Mouse (Mus musculus) T-helper 17 cell (primary cell): ENCODE results near the gene F5.

Experiments used
- in situ Hi-C, 2 experiments: fragments of 300-600 bp; cut with MboI, MseI; formaldehyde crosslinking; loops; 1 replicate in 1 of 2; 2 replicates in 1 of 2; pipeline ENCODE4 v1.15.1; 2025; ENCODE audit warnings: high pct_unique_total_duplicates in 2 of 2

F5 gene

DNA sequence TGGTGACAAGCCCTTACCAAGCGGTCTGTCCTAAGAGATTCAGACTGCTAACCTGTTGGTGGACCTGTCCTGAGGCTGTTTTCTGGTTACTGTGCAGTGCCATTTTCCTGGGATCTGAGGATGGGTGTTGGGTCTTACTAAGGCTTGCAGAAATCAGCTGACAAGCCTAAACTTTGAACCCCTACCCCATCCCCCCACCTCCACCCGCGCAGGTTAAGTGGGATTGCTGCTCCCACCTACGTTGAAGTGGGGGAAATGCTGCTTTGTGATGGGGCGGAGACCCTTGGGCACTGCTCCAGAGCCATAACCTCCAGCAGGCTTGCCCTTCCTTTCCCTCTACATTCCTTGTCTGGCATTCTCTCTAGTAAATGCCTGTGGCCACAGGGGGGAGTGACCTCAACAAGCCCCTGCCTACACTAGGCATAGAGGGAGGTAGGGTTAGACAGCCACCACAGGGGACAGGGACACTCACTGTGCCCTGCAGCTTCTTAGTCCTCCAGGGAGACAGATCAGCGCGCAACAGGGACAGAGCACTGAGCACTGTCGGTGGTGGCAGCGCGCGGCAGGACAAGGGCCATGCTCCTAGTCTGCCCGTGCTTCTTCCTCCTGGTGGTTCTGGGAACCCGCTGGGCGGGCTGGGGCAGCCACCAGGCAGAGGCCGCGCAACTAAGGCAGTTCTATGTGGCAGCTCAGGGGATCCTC, at the start of gene F5:
F5 (plus strand) TSS at position 452 of the 702 bp plus-strand sequence.
- in situ Hi-C loops: loop anchor here in 1 of 2 experiments (25.0 kb wide), 1 partner anchor 739 kb away; the partner anchor contains the start of gene Gorab

DNA sequence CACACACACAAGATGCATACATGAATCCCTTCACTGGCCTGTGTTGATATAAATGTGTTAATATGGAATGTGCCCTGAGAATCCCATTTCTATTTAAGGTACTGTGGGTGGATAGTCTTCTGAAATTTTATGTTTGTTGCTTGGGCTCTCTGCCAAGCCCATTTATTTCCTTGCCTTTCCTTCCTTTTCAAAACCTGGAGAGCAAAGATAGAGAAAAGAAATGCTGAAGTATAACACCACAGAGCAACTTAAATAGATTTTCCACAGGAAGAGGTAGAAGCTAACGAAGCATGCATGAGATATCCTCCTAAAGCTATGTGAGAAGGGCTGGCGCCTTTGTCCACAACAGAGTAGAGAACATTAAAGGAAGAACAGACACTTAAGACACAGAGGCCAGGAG, 41.9 kb upstream of the F5 start:
- in situ Hi-C loops: no loop called here

DNA sequence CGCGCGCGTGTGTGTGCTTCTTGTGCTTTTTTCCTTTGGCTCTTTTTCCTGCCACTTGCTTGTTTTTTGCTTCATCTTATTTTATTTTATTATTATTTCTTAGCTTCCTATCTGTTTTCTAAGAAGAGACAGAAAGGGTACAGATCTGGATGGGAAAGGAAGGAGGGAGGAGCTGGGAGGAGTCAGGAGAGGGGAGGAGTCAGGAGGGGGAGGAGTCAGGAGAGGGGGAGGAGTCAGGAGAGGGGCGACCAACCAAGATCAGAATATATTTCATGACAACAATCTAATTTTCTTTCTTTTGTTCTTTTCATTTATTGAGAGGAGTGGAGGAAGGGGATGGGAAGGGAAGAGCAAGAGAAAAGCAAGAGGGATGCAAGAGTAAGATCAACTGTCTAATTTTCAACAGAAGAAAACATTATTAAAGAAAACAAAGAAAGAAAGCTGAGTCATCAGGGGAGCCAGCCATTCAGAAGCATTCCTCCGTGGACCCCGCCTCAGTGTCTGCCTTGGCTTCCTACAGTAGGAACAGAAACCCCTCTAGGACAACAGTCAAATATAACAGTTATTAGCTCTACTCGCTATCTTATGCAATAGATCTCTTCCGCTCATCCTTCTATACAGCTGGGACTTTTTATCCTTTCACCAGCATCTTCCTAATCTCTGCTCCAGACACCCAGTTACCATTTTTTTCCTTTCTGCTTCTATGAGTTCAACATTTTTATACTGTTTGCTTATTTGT, 40.9 kb upstream of the F5 start:
- in situ Hi-C loops: no loop called here

DNA sequence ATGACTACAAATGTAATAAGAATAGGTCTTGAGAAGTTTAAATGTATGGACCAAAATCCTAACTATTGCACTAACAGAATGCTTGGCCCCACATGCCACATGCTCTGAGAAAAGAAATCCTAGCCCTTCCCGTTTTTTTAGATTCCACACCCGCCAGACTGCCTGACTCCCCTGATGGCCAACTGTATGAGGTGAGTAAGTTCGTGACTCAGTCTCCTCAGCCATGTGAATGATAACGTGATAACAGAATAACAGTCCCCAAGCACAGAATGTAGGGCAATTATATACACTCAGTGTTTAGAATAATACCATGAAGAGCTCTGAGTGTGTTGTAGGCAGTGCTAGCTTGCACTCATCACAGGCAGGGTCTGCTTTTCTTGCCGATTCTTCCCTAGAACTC, 37.4 kb upstream of the F5 start:
- in situ Hi-C loops: no loop called here

DNA sequence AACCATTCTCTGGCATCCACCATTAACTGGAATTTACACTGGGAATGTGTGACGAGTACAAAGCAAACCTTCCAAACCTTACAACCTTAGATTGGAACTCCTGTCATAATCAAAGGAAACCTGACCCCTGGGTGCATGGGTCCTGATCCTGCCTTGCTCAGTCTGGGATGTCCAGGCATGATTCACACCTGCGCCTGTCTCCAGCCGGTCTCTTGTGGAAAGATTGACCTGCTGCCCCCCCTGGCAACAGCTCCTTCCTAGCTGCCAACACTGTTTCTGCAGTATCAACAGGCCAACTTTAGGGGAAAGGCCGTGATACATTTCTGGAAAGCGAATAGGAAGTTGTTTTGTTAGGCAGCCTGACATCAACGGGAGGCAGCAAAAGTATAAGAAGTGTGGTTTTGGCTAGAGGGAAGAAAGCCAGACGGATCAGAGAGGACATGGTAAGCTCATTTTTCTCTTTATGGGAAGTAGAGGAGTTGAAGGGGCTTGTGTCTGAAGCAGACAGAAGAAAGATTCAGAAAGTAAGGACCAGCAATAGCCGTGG, 36.6 kb upstream of the F5 start, which contains the start of gene Selp:
Selp (plus strand) TSS at position 318 of the 547 bp plus-strand sequence.
- in situ Hi-C loops: no loop called here

DNA sequence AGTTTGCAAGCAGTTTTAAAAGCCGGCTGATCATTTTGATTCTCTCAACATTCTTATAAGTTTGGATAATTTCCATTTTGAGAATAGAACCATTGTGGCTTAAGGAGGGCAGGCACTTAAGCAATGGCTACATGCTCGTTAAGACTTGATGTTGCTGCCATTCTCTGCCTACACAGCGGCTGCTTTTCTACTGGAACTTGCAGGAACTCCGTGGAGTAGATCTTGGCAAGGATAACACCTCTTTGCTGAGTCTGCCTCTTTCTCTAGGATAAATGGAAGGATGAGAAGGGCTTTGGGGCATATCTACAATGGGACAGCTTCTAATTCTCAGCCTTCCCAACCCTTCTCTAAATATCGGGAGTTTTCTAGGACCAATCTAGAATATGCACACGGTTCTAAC, 36.0 kb upstream of the F5 start:
- in situ Hi-C loops: no loop called here

DNA sequence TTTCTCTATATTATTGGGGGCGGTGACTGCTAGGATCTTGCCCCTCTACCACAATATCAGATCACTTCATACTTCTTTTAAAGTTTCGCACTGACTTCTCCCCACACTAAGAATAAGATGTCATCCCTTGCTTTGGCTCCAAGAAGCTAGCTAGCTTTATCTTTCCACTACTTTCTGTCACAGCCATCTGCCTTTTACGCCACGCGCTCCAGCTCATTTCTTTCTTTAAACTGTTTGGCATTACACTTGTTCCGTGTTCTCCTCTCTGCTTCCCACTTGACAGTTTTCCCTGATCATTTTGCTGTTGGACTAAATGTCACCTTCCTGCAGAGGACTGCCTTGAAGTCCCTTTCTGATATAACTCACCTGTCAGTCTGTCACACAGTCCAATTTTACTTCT, 33.8 kb upstream of the F5 start:
- in situ Hi-C loops: no loop called here

DNA sequence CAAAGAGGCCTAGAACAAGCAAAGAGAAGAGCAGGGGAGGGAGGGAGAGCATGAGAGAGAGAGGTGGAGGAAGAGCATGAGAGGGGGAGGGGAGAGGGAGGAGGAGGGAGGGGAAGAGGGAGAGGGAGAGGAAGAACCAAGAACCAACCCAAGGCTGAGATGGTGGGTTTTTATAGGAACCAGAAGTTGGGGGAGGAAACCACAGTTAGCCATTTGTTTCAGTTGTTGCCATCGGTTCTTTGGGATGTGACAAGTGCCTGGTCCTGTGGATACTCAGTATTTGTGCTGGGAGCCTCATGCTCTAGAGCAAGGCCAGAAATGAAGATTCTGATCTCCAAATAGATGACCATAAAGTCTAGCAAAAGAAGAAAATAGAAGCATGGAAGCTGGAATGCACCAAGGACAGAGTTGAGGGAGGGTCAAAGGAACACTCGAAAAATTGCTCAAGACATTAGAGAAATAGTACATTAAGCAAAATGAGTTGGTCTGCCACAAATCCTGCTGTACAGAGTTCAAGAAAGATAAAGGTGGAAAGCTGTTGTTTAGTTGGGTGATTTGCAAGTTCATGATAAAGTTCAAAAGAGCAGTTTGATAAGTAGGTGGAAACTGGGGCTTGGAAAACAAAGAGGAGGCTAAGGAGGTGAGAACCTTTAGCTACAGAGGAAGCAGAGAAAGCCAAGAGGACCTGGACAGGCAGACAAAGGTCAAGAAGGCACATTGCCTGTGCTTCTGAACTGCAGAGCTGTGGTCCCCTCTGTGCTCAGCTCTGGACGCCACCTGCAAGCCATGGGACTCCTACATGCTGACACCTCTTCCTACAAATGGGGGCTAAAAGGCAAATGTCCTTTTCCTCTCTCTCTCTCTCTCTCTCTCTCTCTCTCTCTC, 31.5 kb upstream of the F5 start:
- in situ Hi-C loops: no loop called here

DNA sequence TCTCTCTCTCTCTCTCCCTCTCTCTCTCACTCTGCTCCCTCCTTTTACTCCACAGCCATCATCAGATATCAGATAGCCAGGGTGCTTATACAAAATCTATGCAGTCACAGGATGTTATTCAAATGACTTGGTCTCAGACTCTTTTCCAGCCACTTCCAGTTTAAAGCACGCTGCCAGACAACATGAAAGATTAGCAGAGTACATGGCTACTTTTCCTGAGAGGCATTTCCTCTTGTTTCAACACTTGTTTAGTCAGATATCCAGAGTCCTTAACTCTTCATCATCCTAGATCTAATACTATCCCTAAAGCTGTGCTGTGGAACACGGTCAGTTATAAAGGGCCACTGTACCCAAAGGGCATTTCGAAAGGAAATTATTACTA, 30.9 kb upstream of the F5 start:
- in situ Hi-C loops: no loop called here

DNA sequence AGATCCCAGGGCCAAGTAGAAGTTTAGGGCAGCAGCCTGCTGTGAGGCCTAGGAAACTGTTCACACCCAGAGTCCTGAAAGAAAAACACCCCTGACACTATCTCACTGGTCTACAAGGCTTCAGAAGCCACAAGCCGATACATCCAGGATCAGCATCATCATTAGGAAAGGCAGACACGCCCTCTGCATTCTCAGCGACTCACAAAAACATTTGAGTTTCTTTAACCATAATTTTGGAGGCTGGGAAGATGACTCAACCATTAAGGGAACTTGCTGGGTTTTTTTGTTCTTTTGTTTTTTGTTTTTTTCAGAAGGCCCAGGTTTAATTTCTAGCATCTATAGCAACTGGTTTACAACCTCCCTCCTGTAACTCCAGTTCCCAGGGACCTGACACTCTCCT, 27.8 kb upstream of the F5 start:
- in situ Hi-C loops: no loop called here

DNA sequence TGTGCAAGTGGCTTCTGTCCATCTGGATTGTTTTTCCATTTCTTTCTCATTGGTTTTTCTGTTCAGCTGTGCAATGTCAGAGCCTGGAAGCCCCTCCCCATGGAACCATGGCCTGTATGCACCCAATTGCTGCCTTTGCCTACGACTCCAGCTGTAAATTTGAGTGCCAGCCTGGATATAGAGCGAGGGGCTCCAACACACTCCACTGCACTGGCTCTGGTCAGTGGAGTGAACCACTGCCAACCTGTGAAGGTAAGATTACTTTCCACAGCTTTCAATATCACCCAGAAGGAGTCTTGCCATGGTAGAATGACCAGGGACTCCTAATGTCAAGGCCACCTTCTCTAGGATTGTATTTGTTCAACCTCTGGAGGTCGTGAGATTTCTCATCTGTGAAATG, 21.6 kb upstream of the F5 start:
- in situ Hi-C loops: loop anchor here (10.0 kb wide), 2 partner anchors 75 to 1875 kb away; partner anchors contain the start of gene Pou2f1 (in 1 of the 2)

DNA sequence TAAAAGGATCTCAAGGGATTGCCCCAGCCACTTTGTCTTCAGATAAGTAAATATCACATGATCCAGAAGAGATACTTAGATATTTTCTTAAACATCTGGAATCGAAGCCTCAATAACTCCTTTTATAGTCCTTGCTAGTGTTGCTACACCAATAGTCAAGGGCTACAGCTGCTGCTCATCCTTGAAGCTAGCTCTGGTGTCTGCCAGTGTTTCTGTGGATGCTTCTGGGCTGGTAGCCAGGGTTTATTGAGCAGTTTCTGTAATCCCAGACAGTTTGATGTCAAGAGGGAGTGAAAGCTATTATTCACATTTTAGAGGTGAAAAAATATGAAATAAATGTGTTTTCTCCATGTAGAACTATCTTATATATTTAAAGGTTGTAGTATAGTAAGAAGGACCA, 19.0 kb upstream of the F5 start:
- in situ Hi-C loops: loop anchor here (10.0 kb wide), 2 partner anchors 78 to 1872 kb away; partner anchors contain the start of gene Pou2f1 (in 1 of the 2)

DNA sequence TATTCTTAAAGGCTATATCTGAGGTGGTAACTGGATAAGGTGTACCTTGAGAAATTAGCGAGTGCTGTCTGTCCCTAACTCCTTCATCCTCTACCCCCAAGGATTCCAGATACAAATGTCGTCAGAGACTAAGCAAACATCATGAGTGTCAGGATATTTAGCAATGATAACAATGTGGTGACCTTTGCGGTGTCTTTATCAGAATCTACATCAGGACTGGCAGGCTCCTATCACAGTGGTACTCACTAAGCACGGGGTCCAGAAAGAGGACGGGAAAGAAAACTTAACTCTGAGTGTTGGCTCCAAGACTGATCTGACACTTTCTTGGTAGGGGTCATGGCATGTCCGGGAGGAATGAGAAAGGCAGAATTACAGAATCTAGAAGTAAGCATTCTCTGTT, 17.5 kb upstream of the F5 start:
- in situ Hi-C loops: loop anchor here (10.0 kb wide), 2 partner anchors 79 to 1871 kb away; partner anchors contain the start of gene Pou2f1 (in 1 of the 2)

DNA sequence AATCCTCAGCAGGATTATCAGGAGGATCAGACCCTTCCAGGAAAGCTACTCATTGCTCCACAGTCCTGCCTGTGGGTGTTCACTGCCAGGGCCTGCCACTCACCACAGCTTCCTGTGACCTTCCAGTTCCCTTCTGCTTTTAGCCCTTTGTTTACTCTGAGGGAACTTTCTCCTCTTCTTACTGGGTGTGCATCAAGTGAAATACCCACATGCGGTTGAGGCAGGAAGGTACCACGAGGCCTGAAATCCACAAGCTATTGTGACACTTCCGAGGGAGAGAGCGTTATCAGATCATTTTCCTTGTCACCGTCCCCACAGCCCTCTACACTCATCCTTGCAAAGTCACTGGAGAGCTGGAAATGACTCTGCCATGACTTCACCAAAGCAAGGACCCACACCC, 16.3 kb upstream of the F5 start:
- in situ Hi-C loops: loop anchor here (5.0 to 10.0 kb wide), 5 partner anchors 63 to 1869 kb away; partner anchors contain the start of gene Pou2f1 (in 1 of the 2)

DNA sequence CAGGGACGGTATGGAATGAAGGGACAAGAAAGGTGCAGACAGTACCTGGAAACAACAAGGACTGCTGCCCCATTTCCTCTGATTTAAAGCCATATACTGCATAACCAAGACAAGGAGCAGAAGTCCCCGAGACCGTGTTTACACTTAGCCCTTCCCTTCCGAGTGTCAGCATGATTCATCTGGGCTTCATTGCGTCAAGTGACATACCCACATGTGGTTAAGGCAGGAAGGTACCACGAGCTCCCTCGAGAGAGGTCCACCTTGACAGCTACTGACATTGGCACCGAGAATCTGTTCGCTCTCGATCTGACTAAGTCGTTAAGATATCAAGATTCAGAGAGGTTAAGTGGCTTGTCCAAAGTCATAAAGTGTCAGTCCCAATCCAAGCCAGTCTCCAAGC, 15.7 kb upstream of the F5 start:
- in situ Hi-C loops: loop anchor here (5.0 to 10.0 kb wide), 5 partner anchors 64 to 1869 kb away; partner anchors contain the start of gene Pou2f1 (in 1 of the 2)

DNA sequence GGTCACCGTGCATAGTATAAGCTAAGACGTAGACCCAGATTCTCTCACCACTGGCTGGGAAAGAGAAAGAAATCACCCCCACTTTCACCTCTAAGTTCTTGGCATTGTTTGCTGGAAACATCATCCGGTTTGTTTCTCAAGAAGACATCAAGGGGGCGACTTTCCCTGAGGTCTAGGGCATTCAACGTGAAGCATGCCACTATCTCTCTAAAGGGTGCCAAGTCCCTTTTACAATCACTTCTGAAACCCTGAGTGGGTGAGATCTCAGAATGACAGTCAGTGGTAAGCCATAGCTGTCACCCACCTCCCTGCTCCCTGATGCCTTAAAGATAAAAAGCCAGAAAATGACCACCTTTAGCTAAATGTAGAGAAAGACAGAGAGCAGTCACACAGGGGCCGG, 15.0 kb upstream of the F5 start:
- in situ Hi-C loops: loop anchor here (5.0 to 10.0 kb wide), 5 partner anchors 64 to 1868 kb away; partner anchors contain the start of gene Pou2f1 (in 1 of the 2)

DNA sequence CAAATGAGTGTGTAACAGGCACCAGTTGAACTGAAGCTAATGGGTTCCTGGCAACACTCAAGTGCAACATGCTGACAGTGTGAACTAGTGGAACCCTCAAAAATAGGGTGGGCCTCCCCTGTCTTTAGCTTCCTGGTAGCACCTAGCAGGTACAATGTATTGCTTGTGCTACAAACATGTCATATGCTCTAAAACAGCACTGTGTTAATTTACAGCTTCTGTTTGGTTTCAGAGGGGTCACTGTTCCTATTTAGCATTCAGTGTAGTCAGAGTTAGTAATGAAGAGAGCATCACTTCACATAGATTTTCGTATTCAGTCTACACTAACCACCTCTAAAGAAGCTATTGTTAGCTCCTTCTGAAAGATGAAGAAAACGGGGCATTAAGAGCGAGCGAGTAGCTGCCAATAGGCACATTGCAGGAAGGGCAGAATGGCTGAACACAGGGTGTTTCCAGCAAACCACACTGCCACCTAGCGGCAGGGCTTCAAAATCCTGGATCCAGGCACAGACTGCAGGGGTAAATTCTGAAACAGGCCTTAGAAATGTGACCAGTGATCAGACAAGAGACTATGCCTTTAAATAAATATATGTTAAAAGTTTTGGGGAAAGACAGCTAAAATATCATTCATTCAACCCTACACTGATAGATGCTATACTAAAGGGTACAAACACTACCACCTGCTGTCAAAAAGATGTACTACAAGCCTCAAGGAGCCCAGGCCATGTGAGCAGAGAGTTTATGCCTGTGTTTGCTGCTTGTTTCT, 13.1 kb upstream of the F5 start:
- in situ Hi-C loops: loop anchor here (5.0 to 10.0 kb wide), 5 partner anchors 66 to 1866 kb away; partner anchors contain the start of gene Pou2f1 (in 1 of the 2)

DNA sequence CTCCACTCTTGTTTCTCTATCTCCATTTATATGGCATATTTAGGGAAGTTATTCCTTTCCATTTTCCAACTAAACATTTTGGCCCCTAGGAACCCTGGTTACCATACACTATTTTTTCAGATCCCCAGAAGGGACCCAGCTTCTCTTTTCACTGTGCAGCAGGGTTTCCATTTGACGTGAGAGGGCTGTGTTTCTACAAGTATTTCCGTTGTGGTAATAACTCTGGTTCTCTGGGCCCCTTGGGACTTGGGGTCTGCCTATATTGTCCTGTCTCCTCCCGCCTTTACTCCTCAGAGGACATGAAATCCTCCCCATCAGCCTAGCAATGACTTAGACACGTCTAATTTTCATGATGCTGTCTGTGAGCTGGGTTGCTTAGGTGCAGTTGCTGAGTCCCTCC, 12.2 kb upstream of the F5 start:
- in situ Hi-C loops: loop anchor here (5.0 to 10.0 kb wide), 5 partner anchors 67 to 1865 kb away; partner anchors contain the start of gene Pou2f1 (in 1 of the 2)

DNA sequence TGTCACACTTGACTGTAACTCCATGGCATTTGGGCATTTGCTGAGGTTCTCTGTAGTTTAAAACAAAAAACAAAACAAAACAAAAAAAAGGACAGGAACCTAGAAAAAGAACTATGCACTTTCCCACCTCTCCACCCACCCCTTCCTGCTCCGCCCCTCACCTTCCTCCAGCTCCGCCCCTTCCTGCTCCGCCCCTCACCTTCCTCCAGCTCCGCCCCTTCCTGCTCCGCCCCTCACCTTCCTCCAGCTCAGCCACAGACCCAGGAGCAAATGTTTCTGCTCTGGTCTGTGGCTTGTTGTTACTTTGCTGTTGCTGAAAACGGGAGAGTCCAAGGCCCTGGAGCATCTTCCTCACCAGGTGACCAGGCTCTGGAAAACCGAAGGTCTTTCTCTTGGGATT, 2.6 kb upstream of the F5 start:
- in situ Hi-C loops: loop anchor here in 1 of 2 experiments (10.0 kb wide), 1 partner anchor 124 kb away; no protein-coding TSS in a partner anchor

DNA sequence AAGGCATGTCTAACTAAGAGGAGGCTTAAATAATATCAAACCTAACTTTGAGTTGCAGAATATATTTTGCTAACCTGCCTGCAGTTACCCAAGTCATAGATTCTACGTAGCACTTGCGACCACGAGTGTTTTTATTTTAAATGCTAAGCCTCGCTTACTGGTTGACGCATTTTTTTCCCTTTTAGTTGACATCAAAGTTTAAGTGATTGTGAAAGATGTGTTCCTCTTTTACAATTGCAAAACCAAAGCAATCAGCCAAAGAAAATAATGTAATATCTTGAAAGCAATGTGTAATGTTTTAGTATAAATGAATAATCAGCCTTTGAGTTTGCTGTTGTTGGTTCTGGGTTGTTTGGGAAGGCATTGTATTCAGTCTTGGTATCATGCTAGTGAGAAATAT, 1.2 kb downstream of the F5 start:
- in situ Hi-C loops: loop anchor here in 1 of 2 experiments (25.0 kb wide), 1 partner anchor 741 kb away; the partner anchor contains the start of gene Gorab
